Mouse (Mus musculus) gastrocnemius, postnatal 4 days (tissue): Measurements from ENCODE around the gene Myh14. TPM values are rescaled to one million over a fixed set of nuclear protein-coding genes. Genes with fewer than 3 reads are reported as not detected.

Experiments used
- DNase-seq, 2 experiments: peaks; one replicate each; pipeline ENCODE4 v3.0.0; 2021 to 2022; ENCODE audit warnings: low spot score in 2 of 2, mixed read lengths in 2 of 2
- total RNA-seq, 2 experiments: library from RNA; stranded (reverse); gene quantifications; 2 replicates each; pipeline ENCODE4 v1.2.3; 2021

The Myh14 gene
- total RNA-seq, 2 experiments from 2014 or later = 25.7 to 26.6 TPM

DNA sequence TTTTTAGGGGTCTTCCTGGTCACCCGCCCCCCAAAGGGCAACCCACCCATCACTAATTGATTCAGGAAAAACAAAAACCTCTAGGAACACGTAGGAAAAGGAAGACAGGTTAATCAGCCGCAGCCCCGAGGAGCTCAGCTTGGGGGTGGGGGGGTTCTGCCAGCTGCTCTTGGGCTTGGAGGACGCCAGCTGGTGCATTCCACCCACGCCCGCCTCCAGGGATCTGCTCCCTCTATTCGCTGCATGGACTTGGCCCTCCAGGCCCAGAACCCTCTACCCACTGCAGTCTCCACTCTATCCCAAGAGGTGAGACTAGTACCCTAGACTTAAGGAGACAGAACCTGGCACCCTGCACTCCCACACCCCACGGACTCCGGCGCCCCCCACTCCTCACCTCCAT lies 68.2 kb downstream of the Myh14 start:
- DNase-seq = no peak

GRCm38 (mm10) chr7:44601646-44602045 lies 69.0 kb downstream of the Myh14 start:
- DNase-seq = no peak

- no peak for DNase-seq
Observed at GRCm38 (mm10) chr7:44600691-44601262, 69.9 kb downstream of the Myh14 start.

DNA sequence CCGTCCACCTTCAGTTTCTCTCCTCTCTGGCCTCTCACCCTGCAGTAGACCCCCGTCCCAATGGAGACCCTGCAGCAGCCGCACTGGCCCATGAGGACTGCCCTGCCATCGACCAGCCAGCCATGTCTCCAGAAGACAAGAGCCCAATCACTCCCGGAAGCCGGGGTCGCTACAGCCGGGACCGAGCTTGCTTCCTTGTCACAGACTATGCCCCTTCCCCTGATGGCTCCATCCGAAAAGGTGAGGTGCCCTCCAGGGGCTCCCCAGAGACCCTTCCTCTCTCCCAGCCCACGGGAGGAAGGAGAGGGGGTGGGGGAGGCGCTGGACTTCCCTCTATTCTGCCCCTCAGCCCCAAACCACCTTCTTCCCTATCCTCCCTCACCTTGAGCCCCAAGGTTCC lies 72.3 kb downstream of the Myh14 start:
- DNase-seq = no peak

DNA sequence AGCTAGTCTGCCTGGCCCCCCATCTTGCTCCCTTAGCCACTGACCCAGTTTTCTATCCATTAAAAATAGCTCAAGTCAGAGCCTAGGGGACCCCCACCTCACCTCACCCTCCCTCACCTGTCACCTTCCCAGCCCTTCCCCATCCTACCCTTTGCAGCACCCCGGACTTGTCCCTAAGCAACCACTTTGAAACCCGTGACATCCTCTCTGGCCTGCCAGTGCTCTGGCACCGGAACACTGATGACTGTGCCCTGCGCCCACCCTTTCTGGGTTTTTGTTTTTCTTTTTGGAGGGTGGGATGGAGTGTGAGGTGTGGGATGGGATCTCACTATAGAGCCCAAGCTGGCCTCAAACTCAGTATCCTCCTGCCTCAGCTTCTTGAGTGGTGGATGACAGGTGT lies 73.0 kb downstream of the Myh14 start:
- no peak for DNase-seq

GRCm38 (mm10) chr7:44596996-44597538 lies 73.6 kb downstream of the Myh14 start:
- DNase-seq = no peak

DNA sequence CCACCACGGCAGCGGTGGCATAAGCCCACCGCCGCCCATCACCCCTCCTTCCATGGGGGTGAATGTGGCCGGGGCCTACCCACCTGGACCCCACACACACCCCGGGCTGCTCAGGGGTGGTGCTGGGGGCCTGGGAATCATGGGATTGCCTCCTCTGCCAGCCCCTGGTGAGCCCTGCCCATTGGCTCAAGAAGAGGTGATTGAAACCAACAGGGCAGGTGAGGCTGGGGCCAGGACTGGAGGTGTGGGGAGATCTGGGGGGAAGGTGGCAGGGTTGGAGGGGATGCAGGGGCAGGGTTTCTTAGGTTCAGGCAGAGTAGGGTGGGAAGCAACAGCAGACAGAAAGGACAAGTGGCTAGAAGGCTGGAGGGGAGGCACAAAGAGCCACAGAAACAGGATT lies 74.6 kb downstream of the Myh14 start:
- no peak for DNase-seq

DNA sequence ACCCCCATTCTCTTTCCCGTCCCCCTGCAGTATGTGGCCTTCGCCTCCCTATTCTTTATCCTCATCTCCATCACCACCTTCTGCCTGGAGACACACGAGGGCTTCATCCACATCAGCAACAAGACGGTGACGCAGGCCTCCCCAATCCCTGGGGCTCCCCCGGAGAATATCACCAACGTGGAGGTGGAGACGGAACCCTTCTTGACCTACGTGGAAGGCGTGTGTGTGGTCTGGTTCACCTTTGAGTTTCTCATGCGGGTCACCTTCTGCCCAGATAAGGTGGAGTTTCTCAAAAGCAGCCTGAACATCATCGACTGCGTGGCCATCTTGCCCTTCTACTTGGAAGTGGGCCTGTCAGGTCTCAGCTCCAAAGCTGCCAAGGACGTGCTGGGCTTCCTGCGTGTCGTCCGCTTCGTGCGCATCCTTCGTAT lies 75.5 kb downstream of the Myh14 start:
- no peak for DNase-seq

DNA sequence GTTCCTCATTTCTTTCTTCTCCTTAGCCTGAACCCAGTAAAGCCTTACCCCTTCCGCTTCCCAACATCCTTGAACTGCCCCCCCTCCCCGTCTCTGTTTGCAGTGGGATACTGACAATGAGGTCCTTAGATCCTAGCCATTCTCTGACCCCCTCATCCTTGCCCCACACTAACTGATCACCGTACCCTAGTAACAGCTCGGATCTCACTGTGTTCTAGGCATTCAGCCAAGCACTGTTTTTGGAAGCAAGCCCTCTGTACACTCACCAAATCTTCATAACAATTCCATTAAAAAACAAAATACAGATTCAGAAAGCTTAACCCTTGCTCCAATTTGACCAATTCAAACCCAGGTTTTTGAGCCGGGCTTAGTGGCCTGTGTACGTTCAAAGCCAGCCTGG lies 76.4 kb downstream of the Myh14 start:
- DNase-seq = no peak

DNA sequence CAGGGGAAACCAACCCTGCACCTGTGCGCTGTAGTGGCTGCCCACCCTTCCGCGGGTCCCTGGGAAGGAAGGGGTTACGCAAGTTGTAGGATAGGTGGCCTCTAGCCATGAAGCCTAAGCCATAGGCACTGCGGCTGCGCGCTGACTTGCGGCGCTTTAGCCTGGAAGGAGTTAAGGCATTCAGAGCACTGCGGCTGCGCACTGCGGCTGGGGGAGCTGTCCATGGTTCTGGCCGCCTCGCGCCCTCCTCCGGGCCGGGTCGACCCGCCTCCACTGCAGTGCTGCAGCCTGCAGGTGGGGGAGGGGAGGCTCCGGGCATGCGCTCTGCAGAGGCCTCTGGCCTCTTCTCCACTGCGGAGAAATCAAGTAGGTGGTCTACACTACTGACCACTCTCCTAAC lies 76.9 kb downstream of the Myh14 start:
- DNase-seq = peak; percentile 66 to 81

DNA sequence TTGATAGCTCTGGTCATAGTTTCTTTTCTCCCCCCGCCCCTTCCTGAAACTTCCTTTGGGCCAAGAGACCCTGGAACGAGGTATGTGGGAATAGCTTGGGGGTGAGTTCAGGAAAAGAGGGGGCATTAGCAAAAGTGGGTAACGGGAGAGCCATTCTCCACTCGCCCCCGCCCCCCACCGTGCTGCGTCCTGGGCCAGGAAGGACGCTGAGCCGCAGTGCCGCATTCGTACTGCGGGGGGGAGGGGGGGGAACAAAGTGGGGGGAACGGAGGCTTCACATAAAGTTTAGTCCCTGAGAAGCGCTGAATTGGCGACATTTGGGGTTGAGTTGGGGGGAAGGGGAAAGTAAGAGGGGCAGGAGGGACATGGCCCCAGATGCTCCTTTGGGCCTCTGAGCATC lies 77.6 kb downstream of the Myh14 start:
- no peak for DNase-seq

- DNase-seq = no peak
Observed at GRCm38 (mm10) chr7:44591348-44592116, 79.1 kb downstream of the Myh14 start.

GRCm38 (mm10) chr7:44590402-44591347 lies 80.0 kb downstream of the Myh14 start, which contains the start of gene Kcnc3:
TSS of gene Kcnc3 (plus strand) at chr7:44590664.
- DNase-seq = peak in 1 of 2 experiments; percentile 58

- no peak for DNase-seq
Observed at GRCm38 (mm10) chr7:44589946-44590345, 80.7 kb downstream of the Myh14 start.

DNA sequence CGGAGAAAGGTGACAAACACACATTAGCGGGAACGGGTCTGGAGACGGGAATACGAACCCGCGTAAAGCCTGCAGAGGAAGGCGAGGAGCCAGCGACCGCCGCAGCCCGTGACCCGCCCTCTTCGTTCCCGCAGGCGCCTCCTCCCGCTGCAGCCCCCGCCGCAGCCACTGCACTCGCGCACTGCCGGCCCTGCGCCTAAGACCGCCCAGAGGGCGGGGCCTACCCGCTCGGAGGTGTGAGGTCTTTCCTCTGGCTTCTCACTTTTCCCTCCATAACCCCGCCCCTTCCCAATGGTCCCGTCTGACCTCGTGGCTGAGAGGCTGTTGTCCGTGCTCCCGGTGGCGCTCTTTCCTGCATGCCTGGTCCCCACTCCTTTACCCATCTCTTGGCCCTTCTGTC lies 81.5 kb downstream of the Myh14 start:
- DNase-seq = no peak

GRCm38 (mm10) chr7:44588338-44588737 lies 82.3 kb downstream of the Myh14 start:
- DNase-seq = no peak

GRCm38 (mm10) chr7:44587676-44588075 lies 83.0 kb downstream of the Myh14 start:
- no peak for DNase-seq

DNA sequence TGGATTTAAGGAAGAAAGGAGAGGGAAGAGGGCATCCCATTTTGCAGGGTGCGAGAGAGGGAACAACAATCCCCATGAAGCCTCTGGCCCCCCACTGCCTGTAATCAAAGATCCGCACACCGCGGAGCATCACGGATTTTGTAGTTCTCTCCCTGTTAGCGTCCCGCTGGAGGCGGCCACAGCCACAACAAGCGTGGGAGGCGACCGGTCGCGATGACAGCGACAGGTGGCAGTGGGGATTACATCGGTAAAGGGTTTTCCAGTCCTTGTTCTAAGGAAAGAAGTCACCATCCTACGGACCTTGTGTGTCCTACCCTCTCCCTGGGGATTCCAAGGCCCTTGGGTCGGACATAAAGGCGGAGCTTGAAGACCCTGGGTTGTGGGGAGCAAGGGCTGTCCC lies 83.7 kb downstream of the Myh14 start:
- DNase-seq = no peak

DNA sequence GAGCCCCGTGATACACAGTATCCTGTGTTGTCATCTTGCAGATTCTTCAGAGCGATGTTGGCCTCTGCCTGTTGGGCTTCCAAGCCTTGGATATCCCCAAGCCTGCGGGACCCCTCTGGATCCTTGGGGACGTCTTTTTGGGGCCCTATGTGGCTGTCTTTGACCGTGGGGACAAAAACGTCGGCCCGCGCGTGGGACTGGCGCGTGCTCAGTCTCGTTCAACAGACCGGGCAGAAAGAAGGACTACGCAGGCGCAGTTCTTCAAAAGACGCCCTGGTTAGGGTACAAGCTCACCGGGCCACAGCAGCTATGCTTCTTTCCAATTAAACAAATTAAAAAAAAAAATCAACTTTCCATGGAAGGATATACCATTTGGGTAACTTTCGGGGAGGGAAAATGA lies 84.1 kb downstream of the Myh14 start:
- no peak for DNase-seq

- no peak for DNase-seq
Observed at GRCm38 (mm10) chr7:44585606-44586005, 85.0 kb downstream of the Myh14 start.

DNA sequence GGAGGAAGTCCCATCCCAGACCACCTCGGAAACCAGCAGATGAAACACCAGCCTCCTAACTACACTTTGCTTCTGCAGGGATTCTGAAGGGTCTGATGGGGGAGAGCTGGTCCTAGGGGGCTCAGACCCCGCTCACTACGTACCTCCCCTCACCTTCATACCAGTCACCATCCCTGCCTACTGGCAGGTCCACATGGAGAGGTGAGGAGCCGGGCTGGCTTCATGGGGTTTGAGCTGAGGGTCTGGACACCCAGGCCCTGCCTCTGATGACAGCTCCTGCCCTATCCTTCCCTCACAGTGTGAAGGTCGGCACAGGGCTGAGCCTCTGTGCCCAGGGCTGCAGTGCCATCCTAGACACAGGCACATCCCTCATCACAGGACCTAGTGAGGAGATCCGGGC lies 85.7 kb downstream of the Myh14 start:
- no peak for DNase-seq
